Mouse (Mus musculus): ENCODE measurements around the gene Neurl1a. TPM values are rescaled to one million over a fixed set of nuclear protein-coding genes. Genes with fewer than 3 reads are reported as not detected.
"Not testable (repeated sequence)": the region's sequence is repeated elsewhere in the genome, so short reads cannot be mapped to it uniquely, and the experiment has no call there.

Neurl1a gene
- total RNA-seq (2022), result 100 to 1,000 TPM; 144 to 170 (median 155) TPM

GRCm38 (mm10) chr19:47178431-47179271 lies at the start of gene Neurl1a:
Gene Neurl1a, plus strand, starts transcription at chr19:47178820.
- no peak for DNase-seq (ENCODE audit: low spot score in 2 of 2)

GRCm38 (mm10) chr19:47128835-47129234 lies 49.8 kb upstream of the Neurl1a start:
- no peak for DNase-seq (ENCODE audit: low spot score in 2 of 2)

- DNase-seq (ENCODE audit: low spot score in 2 of 2), result no peak
These were observed 48.0 kb upstream of the Neurl1a start for GRCm38 (mm10) chr19:47130551-47131125.

GRCm38 (mm10) chr19:47133161-47133560 lies 45.5 kb upstream of the Neurl1a start:
- no peak for DNase-seq (ENCODE audit: low spot score in 2 of 2)

GRCm38 (mm10) chr19:47135568-47135967 lies 43.1 kb upstream of the Neurl1a start:
- no peak for DNase-seq (ENCODE audit: low spot score in 2 of 2)

- DNase-seq (ENCODE audit: low spot score in 2 of 2), result no peak
These were observed 42.5 kb upstream of the Neurl1a start for GRCm38 (mm10) chr19:47136170-47136569.

- peak; percentile 49 to 56 for DNase-seq (ENCODE audit: low spot score in 2 of 2)
These were observed 41.5 kb upstream of the Neurl1a start for GRCm38 (mm10) chr19:47137051-47137581.

GRCm38 (mm10) chr19:47137771-47138421 lies 40.7 kb upstream of the Neurl1a start, which contains the start of gene Calhm2:
Gene Calhm2, minus strand, starts transcription at chr19:47138294.
- peak; percentile 38 to 48 for DNase-seq (ENCODE audit: low spot score in 2 of 2)

- DNase-seq (ENCODE audit: low spot score in 2 of 2), result not testable (repeated sequence)
These were observed 39.0 kb upstream of the Neurl1a start for GRCm38 (mm10) chr19:47139611-47140010.

GRCm38 (mm10) chr19:47142438-47142837 lies 36.2 kb upstream of the Neurl1a start:
- no peak for DNase-seq (ENCODE audit: low spot score in 2 of 2)

GRCm38 (mm10) chr19:47144154-47144553 lies 34.5 kb upstream of the Neurl1a start, which contains the start of gene Calhm1:
Gene Calhm1, minus strand, starts transcription at chr19:47144254.
- no peak for DNase-seq (ENCODE audit: low spot score in 2 of 2)

- no peak for DNase-seq (ENCODE audit: low spot score in 2 of 2)
These were observed 30.3 kb upstream of the Neurl1a start for GRCm38 (mm10) chr19:47148267-47148847.

- DNase-seq (ENCODE audit: low spot score in 2 of 2), result no peak
These were observed 28.8 kb upstream of the Neurl1a start for GRCm38 (mm10) chr19:47149854-47150253.

- DNase-seq (ENCODE audit: low spot score in 2 of 2), result no peak
These were observed 27.1 kb upstream of the Neurl1a start for GRCm38 (mm10) chr19:47151332-47152061.

GRCm38 (mm10) chr19:47152062-47152369 lies 26.6 kb upstream of the Neurl1a start:
- no peak for DNase-seq (ENCODE audit: low spot score in 2 of 2)

GRCm38 (mm10) chr19:47153767-47154166 lies 24.9 kb upstream of the Neurl1a start:
- DNase-seq (ENCODE audit: low spot score in 2 of 2), result no peak

- DNase-seq (ENCODE audit: low spot score in 2 of 2), result no peak
These were observed 21.0 kb upstream of the Neurl1a start, which contains the start of gene Calhm3 for GRCm38 (mm10) chr19:47157664-47158063. Gene Calhm3, minus strand, starts transcription at chr19:47157764.

GRCm38 (mm10) chr19:47161669-47162068 lies 17.0 kb upstream of the Neurl1a start:
- no peak for DNase-seq (ENCODE audit: low spot score in 2 of 2)

- DNase-seq (ENCODE audit: low spot score in 2 of 2), result no peak
These were observed 15.4 kb upstream of the Neurl1a start for GRCm38 (mm10) chr19:47163176-47163744.

GRCm38 (mm10) chr19:47166758-47167157 lies 11.9 kb upstream of the Neurl1a start:
- DNase-seq (ENCODE audit: low spot score in 2 of 2), result no peak
